Mouse (Mus musculus) MEL (cell line): Measurements from ENCODE around the gene B3gntl1. TPM values are rescaled to one million over a fixed set of nuclear protein-coding genes. Genes with fewer than 3 reads are reported as not detected.
A peak's percentile ranks its signal among the peaks of the same experiment; 100 is the strongest.

Experiments used
- DNase-seq: peaks from one replicate; pipeline ENCODE4 v3.0.0; 2011; ENCODE audit warnings: low read depth, low spot score
- H3K27ac ChIP-seq: 2 replicates; pipeline ENCODE4 v1.5.1; 2012; ENCODE audit warnings: low read depth, mild to moderate bottlenecking, control low read depth, low read length, moderate library complexity; ENCODE audit not compliant: control insufficient read depth
- H3K27me3 ChIP-seq, 2 experiments: fragments of 150-350 bp in 1 of 2; sonication (generic) in 1 of 2; 2 replicates each; pipeline ENCODE4 v1.6.1; 2012; ENCODE audit warnings: low read length in 2 of 2, mild to moderate bottlenecking in 2 of 2, improper control_type of control experiment in 1 of 2, moderate library complexity in 1 of 2; ENCODE audit not compliant: insufficient read depth in 2 of 2, control insufficient read depth in 1 of 2
- H3K36me3 ChIP-seq, 2 experiments: 2 replicates each; pipeline ENCODE4 v1.6.1; 2012 to 2014; ENCODE audit warnings: low read length in 2 of 2, improper control_type of control experiment in 1 of 2, inconsistent platforms in 1 of 2, mild to moderate bottlenecking in 1 of 2; ENCODE audit not compliant: insufficient read depth in 2 of 2, control insufficient read depth in 1 of 2
- H3K4me1 ChIP-seq, 2 experiments: fragments of 150-350 bp in 1 of 2; sonication (generic) in 1 of 2; 2 replicates each; pipeline ENCODE4 v1.6.1; 2012; ENCODE audit warnings: low read length in 2 of 2, improper control_type of control experiment in 1 of 2, mild to moderate bottlenecking in 1 of 2; ENCODE audit not compliant: insufficient read depth in 2 of 2, control insufficient read depth in 1 of 2
- H3K4me3 ChIP-seq, 2 experiments: fragments of 150-350 bp in 1 of 2; sonication (generic) in 1 of 2; 2 replicates each; pipeline ENCODE4 v1.5.1; 2012; ENCODE audit warnings: low read depth in 2 of 2, low read length in 2 of 2, mild to moderate bottlenecking in 2 of 2, moderate library complexity in 2 of 2, control low read depth in 1 of 2, improper control_type of control experiment in 1 of 2; ENCODE audit not compliant: control insufficient read depth in 1 of 2, insufficient read depth in 1 of 2
- H3K79me2 ChIP-seq: 2 replicates; pipeline ENCODE4 v1.6.1; 2012; ENCODE audit warnings: mild to moderate bottlenecking, low read length, moderate library complexity; ENCODE audit not compliant: control insufficient read depth, poor library complexity, insufficient read depth
- H3K9ac ChIP-seq: 2 replicates; pipeline ENCODE4 v1.6.1; 2012; ENCODE audit warnings: low read depth, mild to moderate bottlenecking, control low read depth, low read length, moderate library complexity; ENCODE audit not compliant: control insufficient read depth, poor library complexity, severe bottlenecking
- H3K9me3 ChIP-seq: fragments of 150-350 bp; sonication (generic); replicated peaks from 2 replicates; pipeline ENCODE4 v1.6.1; 2012; ENCODE audit warnings: mild to moderate bottlenecking, low read length, improper control_type of control experiment, moderate library complexity; ENCODE audit not compliant: insufficient read depth
- CHD2 ChIP-seq: IDR thresholded peaks from 2 replicates; pipeline ENCODE4 v1.6.1; 2011; ENCODE audit warnings: low read length, improper control_type of control experiment
- CTCF ChIP-seq, 3 experiments: IDR thresholded peaks in 2 of 3; conservative IDR thresholded peaks in 1 of 3; 2 replicates each; pipeline ENCODE4 v1.5.1; 2011 to 2012; ENCODE audit warnings: low read length in 3 of 3, low read depth in 2 of 3, mild to moderate bottlenecking in 2 of 3, improper control_type of control experiment in 1 of 3, inconsistent platforms in 1 of 3, mixed read lengths in 1 of 3, moderate library complexity in 1 of 3; ENCODE audit not compliant: control insufficient read depth in 1 of 3, insufficient read depth in 1 of 3, poor library complexity in 1 of 3, severe bottlenecking in 1 of 3
- E2F4 ChIP-seq: IDR thresholded peaks from 2 replicates; pipeline ENCODE4 v1.6.1; 2011; ENCODE audit warnings: low read depth, low read length, improper control_type of control experiment, borderline replicate concordance
- ELF1 ChIP-seq: IDR thresholded peaks from 2 replicates; pipeline ENCODE4 v1.6.1; 2014; ENCODE audit warnings: low read depth, mild to moderate bottlenecking, inconsistent platforms, low read length, improper control_type of control experiment, moderate library complexity
- HCFC1 ChIP-seq: IDR thresholded peaks from 2 replicates; pipeline ENCODE4 v1.6.1; 2012; ENCODE audit warnings: low read depth, mild to moderate bottlenecking, inconsistent platforms, low read length, improper control_type of control experiment, moderate library complexity
- JUND ChIP-seq: IDR thresholded peaks from 2 replicates; pipeline ENCODE4 v1.6.1; 2011; ENCODE audit warnings: low read depth, mild to moderate bottlenecking, improper control_type of control experiment, low read length
- MEF2A ChIP-seq: IDR thresholded peaks from 2 replicates; pipeline ENCODE4 v1.6.1; 2014; ENCODE audit warnings: low read depth, mild to moderate bottlenecking, inconsistent platforms, low read length, improper control_type of control experiment; ENCODE audit not compliant: poor library complexity, insufficient replicate concordance, severe bottlenecking; ENCODE audit errors: extremely low read depth
- MXI1 ChIP-seq: IDR thresholded peaks from 2 replicates; pipeline ENCODE4 v1.6.1; 2011; ENCODE audit warnings: mild to moderate bottlenecking, low read depth, low read length, improper control_type of control experiment
- POLR2A ChIP-seq, 2 experiments: IDR thresholded peaks; 2 replicates each; pipeline ENCODE4 v1.6.1; 2011 to 2012; ENCODE audit warnings: low read length in 2 of 2, mild to moderate bottlenecking in 2 of 2, control low read depth in 1 of 2, improper control_type of control experiment in 1 of 2, low read depth in 1 of 2, moderate library complexity in 1 of 2; ENCODE audit not compliant: control insufficient read depth in 1 of 2, insufficient read depth in 1 of 2, poor library complexity in 1 of 2
- POLR2AphosphoS2 ChIP-seq: IDR thresholded peaks from 2 replicates; pipeline ENCODE4 v1.6.1; 2011; ENCODE audit warnings: low read length, improper control_type of control experiment
- POLR2AphosphoS5 ChIP-seq: IDR thresholded peaks from 2 replicates; pipeline ENCODE4 v1.6.1; 2012; ENCODE audit warnings: low read depth, borderline replicate concordance, mild to moderate bottlenecking, inconsistent platforms, low read length, moderate library complexity, mixed read lengths
- RAD21 ChIP-seq: IDR thresholded peaks from 2 replicates; pipeline ENCODE4 v1.6.1; 2011; ENCODE audit warnings: mild to moderate bottlenecking, low read depth, low read length, improper control_type of control experiment
- RCOR1 ChIP-seq: IDR thresholded peaks from 2 replicates; pipeline ENCODE4 v1.6.1; 2012; ENCODE audit warnings: low read depth, mild to moderate bottlenecking, inconsistent platforms, low read length, improper control_type of control experiment
- SIN3A ChIP-seq: IDR thresholded peaks from 2 replicates; pipeline ENCODE4 v1.6.1; 2012; ENCODE audit warnings: low read length, improper control_type of control experiment, inconsistent platforms
- SMC3 ChIP-seq: IDR thresholded peaks from 2 replicates; pipeline ENCODE4 v1.6.1; 2011; ENCODE audit warnings: low read depth, low read length, improper control_type of control experiment
- TAL1 ChIP-seq: IDR thresholded peaks from 2 replicates; pipeline ENCODE4 v1.6.1; 2012; ENCODE audit warnings: mild to moderate bottlenecking, inconsistent platforms, low read length, moderate library complexity, mixed read lengths
- TBP ChIP-seq: IDR thresholded peaks from 2 replicates; pipeline ENCODE4 v1.8.0; 2011; ENCODE audit warnings: low read depth, low read length, improper control_type of control experiment
- TCF12 ChIP-seq: IDR thresholded peaks from 2 replicates; pipeline ENCODE4 v1.6.1; 2014; ENCODE audit warnings: low read depth, mild to moderate bottlenecking, inconsistent platforms, low read length, improper control_type of control experiment, moderate library complexity
- USF1 ChIP-seq: IDR thresholded peaks from 2 replicates; pipeline ENCODE4 v1.6.1; 2014; ENCODE audit warnings: low read depth, mild to moderate bottlenecking, inconsistent platforms, low read length, improper control_type of control experiment, moderate library complexity
- USF2 ChIP-seq, 2 experiments: IDR thresholded peaks; 2 replicates each; pipeline ENCODE4 v1.6.1; 2011 to 2012; ENCODE audit warnings: improper control_type of control experiment in 2 of 2, low read length in 2 of 2, borderline replicate concordance in 1 of 2, inconsistent platforms in 1 of 2, low read depth in 1 of 2, mild to moderate bottlenecking in 1 of 2; ENCODE audit not compliant: insufficient read depth in 1 of 2
- ZC3H11A ChIP-seq: IDR thresholded peaks from 2 replicates; pipeline ENCODE4 v1.6.1; 2012; ENCODE audit warnings: low read depth, mild to moderate bottlenecking, inconsistent platforms, low read length, improper control_type of control experiment
- ZKSCAN1 ChIP-seq: IDR thresholded peaks from 2 replicates; pipeline ENCODE4 v1.6.1; 2012; ENCODE audit warnings: low read depth, mild to moderate bottlenecking, inconsistent platforms, low read length, improper control_type of control experiment, moderate library complexity
- polyA plus RNA-seq, 2 experiments: library from polyadenylated mRNA; stranded (reverse) in 1 of 2; unstranded in 1 of 2; fragments of >175 nt in 1 of 2; fragments of >200 nt in 1 of 2; gene quantifications; 2 replicates each; pipeline versions ENCODE4 v1.2.1 to v1.2.4; 2012; ENCODE audit warnings: low replicate concordance in 2 of 2, low read depth in 1 of 2; ENCODE audit not compliant: insufficient read length in 2 of 2, insufficient read depth in 1 of 2, missing spikeins in 1 of 2
- total RNA-seq: library from RNA; depleted of rRNA; stranded (reverse); fragments of 300-350 nt; gene quantifications from 2 replicates; pipeline ENCODE4 v1.2.3, GENCODE M21; 2012

The B3gntl1 gene
- total and polyA plus RNA-seq, 3 experiments: 4.7 to 5.6 TPM; not detected in 1

- no peaks in the 10 kb centered on the region for H3K4me1 ChIP-seq
- no peak overlapping the region for H3K27ac ChIP-seq
- H3K79me2 ChIP-seq: no peaks in the 10 kb centered on the region
- TF ChIP-seq MEF2A: no peak
- no peak overlapping the region for H3K4me3 ChIP-seq
- H3K9me3 ChIP-seq: no peaks in the 10 kb centered on the region
- H3K27me3 ChIP-seq: no peaks in the 10 kb centered on the region
- DNase-seq: no peak
- no peaks in the 10 kb centered on the region for H3K36me3 ChIP-seq
- H3K9ac ChIP-seq: no peak overlapping the region
Measured at GRCm38 (mm10) chr11:121631410-121631809, 41.5 kb downstream of the B3gntl1 start.

- Histone ChIP-seq H3K4me1 (no peaks in the 10 kb centered on the region), H3K79me2 (no peaks in the 10 kb centered on the region), H3K27me3 (no peaks in the 10 kb centered on the region), H3K4me3 (no peak overlapping the region), H3K9me3 (no peaks in the 10 kb centered on the region), H3K27ac (no peak overlapping the region), H3K9ac (no peak overlapping the region), H3K36me3 (no peaks in the 10 kb centered on the region)
- TF ChIP-seq POLR2AphosphoS5: no peak
- TF ChIP-seq ZC3H11A: peak; percentile 70
- no peak for TF ChIP-seq TBP
- peak; percentile 62 for TF ChIP-seq SMC3
- peak; percentile 39 to 65 (median 59) for TF ChIP-seq CTCF (IDR thresholded peaks at IDR 0.05 in 2 of 3, conservative IDR thresholded peaks at IDR 0.05 in 1 of 3; ENCODE audit: control insufficient read depth in 1 of 3, insufficient read depth in 1 of 3, low read depth in 2 of 3, low read length in 3 of 3, poor library complexity in 1 of 3, severe bottlenecking in 1 of 3)
- TF ChIP-seq RAD21: peak; percentile 70
- DNase-seq: peak; percentile 54
Measured at GRCm38 (mm10) chr11:121630406-121630805, 42.5 kb downstream of the B3gntl1 start.

DNA sequence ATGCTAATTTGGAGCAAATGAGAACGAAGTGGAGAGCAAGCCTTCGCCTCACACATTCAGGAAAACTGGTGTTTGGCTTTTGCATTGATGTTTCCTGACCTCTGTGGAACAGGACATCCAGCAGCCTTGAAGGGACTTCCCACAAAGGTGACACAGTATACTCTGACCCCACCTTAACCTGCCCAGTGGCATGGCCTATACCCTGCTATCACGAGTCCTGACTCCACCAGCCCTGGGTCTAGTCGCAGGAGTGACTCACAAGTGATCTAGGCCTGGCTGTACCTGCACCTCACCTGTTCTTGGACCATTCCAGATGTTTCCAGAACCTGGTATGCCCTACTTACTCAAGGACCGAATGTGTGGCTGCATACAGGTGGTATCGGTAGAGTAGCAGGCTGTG lies 43.4 kb downstream of the B3gntl1 start:
- Histone ChIP-seq H3K27ac (no peak overlapping the region), H3K36me3 (no peaks in the 10 kb centered on the region), H3K27me3 (no peaks in the 10 kb centered on the region), H3K9me3 (no peaks in the 10 kb centered on the region), H3K4me1 (no peaks in the 10 kb centered on the region), H3K4me3 (no peak overlapping the region)
- DNase-seq: no peak
- TF ChIP-seq USF2 (IDR thresholded peaks at IDR 0.05; ENCODE audit: borderline replicate concordance in 1 of 2, insufficient read depth in 1 of 2, low read depth in 1 of 2, low read length in 2 of 2) (no peak), USF1 (no peak), MXI1 (no peak), POLR2A (IDR thresholded peaks at IDR 0.05; ENCODE audit: control insufficient read depth in 1 of 2, insufficient read depth in 1 of 2, low read depth in 1 of 2, low read length in 2 of 2, poor library complexity in 1 of 2) (no peak), RCOR1 (no peak), ZKSCAN1 (no peak), ELF1 (no peak), JUND (no peak), TCF12 (no peak), SIN3A (no peak), RAD21 (no peak), TAL1 (no peak), CHD2 (no peak), POLR2AphosphoS5 (no peak), HCFC1 (no peak), POLR2AphosphoS2 (no peak), E2F4 (no peak)
- TF ChIP-seq, all 39 proteins: peak for 0
- H3K9ac ChIP-seq: no peak overlapping the region
- H3K79me2 ChIP-seq: no peaks in the 10 kb centered on the region
